Mouse (Mus musculus) midbrain, embryonic 16.5 days (tissue): ENCODE results near the gene Mapk8ip1. TPM values are rescaled to one million over a fixed set of nuclear protein-coding genes. Genes with fewer than 3 reads are reported as not detected.

Experiments
- ATAC-seq: fragments of 200-750 bp; cut with Nextera tagmentation; 2 replicates; pipeline ENCODE4 v1.8.0; 2017; ENCODE audit warnings: moderate TSS enrichment
- H3K27ac ChIP-seq: fragments of 300-500 bp; sonication (generic); 2 replicates; pipeline ENCODE4 v1.5.1; 2014; ENCODE audit warnings: mild to moderate bottlenecking, low read length, mixed read lengths
- H3K27me3 ChIP-seq: fragments of 300-500 bp; sonication (generic); 2 replicates; pipeline ENCODE4 v1.6.1; 2014; ENCODE audit warnings: low read depth, low read length, mixed read lengths; ENCODE audit not compliant: control insufficient read depth, insufficient read depth
- H3K36me3 ChIP-seq: fragments of 300-500 bp; sonication (generic); 2 replicates; pipeline ENCODE4 v1.6.1; 2014; ENCODE audit warnings: mild to moderate bottlenecking, low read length, moderate library complexity, mixed read lengths; ENCODE audit not compliant: control insufficient read depth, insufficient read depth
- H3K4me1 ChIP-seq: fragments of 300-500 bp; sonication (generic); 2 replicates; pipeline ENCODE4 v1.6.1; 2014; ENCODE audit warnings: mild to moderate bottlenecking, low read length, mixed read lengths; ENCODE audit not compliant: control insufficient read depth, insufficient read depth
- H3K4me2 ChIP-seq: fragments of 300-500 bp; sonication (generic); 2 replicates; pipeline ENCODE4 v1.6.1; 2014; ENCODE audit warnings: mild to moderate bottlenecking, low read length, mixed read lengths
- H3K4me3 ChIP-seq: fragments of 300-500 bp; sonication (generic); 2 replicates; pipeline ENCODE4 v1.5.1; 2014; ENCODE audit warnings: low read depth, mild to moderate bottlenecking, low read length, moderate library complexity, mixed read lengths
- H3K9ac ChIP-seq: fragments of 300-500 bp; sonication (generic); 2 replicates; pipeline ENCODE4 v1.6.1; 2014; ENCODE audit warnings: low read depth, low read length, mixed read lengths
- H3K9me3 ChIP-seq: fragments of 300-500 bp; sonication (generic); replicated peaks from 2 replicates; pipeline ENCODE4 v1.6.1; 2014; ENCODE audit warnings: mild to moderate bottlenecking, low read length, mixed read lengths; ENCODE audit not compliant: control insufficient read depth, poor library complexity, severe bottlenecking
- WGBS: fragments of 180-500 bp; shearing (Covaris S2); extraction: QIAGEN DNeasy Blood & Tissue Kit; methylation state at CpG from one replicate; pipeline ENCODE4 v1.1.7; 2014; 5-methylcytosine and 5-hydroxymethylcytosine counted together
- polyA plus RNA-seq: library from polyadenylated mRNA; unstranded; fragments of >200 nt; fragmentation: Nextera tagmentation; extraction: Ambion mirVana; gene quantifications from 2 replicates; pipeline ENCODE4 v1.2.1, GENCODE M21; 2015

Gene Mapk8ip1
- polyA plus RNA-seq, 1 experiment from 2014 or later = 126 TPM

GRCm38 (mm10) chr2:92361795-92362194, 39.3 kb downstream of the Mapk8ip1 start:
- WGBS = 82% methylated on average over 8 of the region's 8 CpGs
- Histone ChIP-seq H3K27me3 (no peaks in the 10 kb centered on the region), H3K27ac (no peak overlapping the region), H3K4me2 (no peak overlapping the region), H3K9me3 (no peaks in the 10 kb centered on the region), H3K4me3 (no peak overlapping the region), H3K36me3 (peaks cover 15% of the 10 kb centered on the region), H3K9ac (no peak overlapping the region), H3K4me1 (no peaks in the 10 kb centered on the region)
- ATAC-seq = no peak

GRCm38 (mm10) chr2:92360893-92361292, 40.2 kb downstream of the Mapk8ip1 start:
- Histone ChIP-seq H3K9ac (no peak overlapping the region), H3K27me3 (no peaks in the 10 kb centered on the region), H3K4me2 (no peak overlapping the region), H3K27ac (no peak overlapping the region), H3K4me3 (no peak overlapping the region), H3K4me1 (no peaks in the 10 kb centered on the region), H3K36me3 (peaks cover 15% of the 10 kb centered on the region), H3K9me3 (no peaks in the 10 kb centered on the region)
- 19% methylated on average over 12 of the region's 12 CpGs for WGBS
- ATAC-seq = no peak

- no peak overlapping the region for H3K4me3 ChIP-seq
- no peaks in the 10 kb centered on the region for H3K4me1 ChIP-seq
- no peak overlapping the region for H3K9ac ChIP-seq
- ATAC-seq = no peak
- no peaks in the 10 kb centered on the region for H3K27me3 ChIP-seq
- H3K36me3 ChIP-seq = peaks cover 15% of the 10 kb centered on the region
- 71% methylated on average over 22 of the region's 25 CpGs for WGBS
- no peak overlapping the region for H3K4me2 ChIP-seq
- H3K27ac ChIP-seq = no peak overlapping the region
- no peaks in the 10 kb centered on the region for H3K9me3 ChIP-seq
Measured at GRCm38 (mm10) chr2:92360186-92360823, 40.8 kb downstream of the Mapk8ip1 start.

- H3K4me2 ChIP-seq = no peak overlapping the region
- H3K9ac ChIP-seq = no peak overlapping the region
- WGBS = 89% methylated on average over 2 of the region's 2 CpGs
- H3K36me3 ChIP-seq = peaks cover 15% of the 10 kb centered on the region
- H3K4me1 ChIP-seq = no peaks in the 10 kb centered on the region; the same call in 1 of the 2 replicates
- no peaks in the 10 kb centered on the region for H3K27me3 ChIP-seq
- H3K27ac ChIP-seq = no peak overlapping the region
- no peaks in the 10 kb centered on the region for H3K9me3 ChIP-seq
- ATAC-seq = no peak
- no peak overlapping the region for H3K4me3 ChIP-seq
Measured at GRCm38 (mm10) chr2:92359301-92359700, 41.8 kb downstream of the Mapk8ip1 start.

- H3K4me1 ChIP-seq = no peaks in the 10 kb centered on the region; the same call in 1 of the 2 replicates
- ATAC-seq = no peak
- H3K4me3 ChIP-seq = no peak overlapping the region
- no peak overlapping the region for H3K9ac ChIP-seq
- no peak overlapping the region for H3K4me2 ChIP-seq
- H3K9me3 ChIP-seq = no peaks in the 10 kb centered on the region
- H3K36me3 ChIP-seq = peaks cover 22% of the 10 kb centered on the region
- no peaks in the 10 kb centered on the region for H3K27me3 ChIP-seq
- no peak overlapping the region for H3K27ac ChIP-seq
- WGBS = 66% methylated on average over 6 of the region's 6 CpGs
Measured at GRCm38 (mm10) chr2:92354224-92354623, 46.8 kb downstream of the Mapk8ip1 start.

- ATAC-seq = no peak
- Histone ChIP-seq H3K4me2 (no peak overlapping the region), H3K4me1 (no peaks in the 10 kb centered on the region; the same call in 1 of the 2 replicates), H3K4me3 (no peak overlapping the region), H3K27ac (no peak overlapping the region), H3K27me3 (no peaks in the 10 kb centered on the region), H3K9ac (no peak overlapping the region), H3K36me3 (peaks cover 18% of the 10 kb centered on the region), H3K9me3 (no peaks in the 10 kb centered on the region)
- WGBS = 25% methylated on average over 5 of the region's 5 CpGs
Measured at GRCm38 (mm10) chr2:92353402-92353801, 47.7 kb downstream of the Mapk8ip1 start.

GRCm38 (mm10) chr2:92350686-92351085, 50.4 kb downstream of the Mapk8ip1 start:
- 89% methylated on average over 5 of the region's 5 CpGs for WGBS
- H3K9ac ChIP-seq = no peak overlapping the region
- no peaks in the 10 kb centered on the region for H3K9me3 ChIP-seq
- peaks cover 12% of the 10 kb centered on the region for H3K36me3 ChIP-seq
- no peak overlapping the region for H3K4me2 ChIP-seq
- no peaks in the 10 kb centered on the region for H3K27me3 ChIP-seq
- ATAC-seq = no peak
- H3K4me1 ChIP-seq = no peaks in the 10 kb centered on the region; the same call in 1 of the 2 replicates
- H3K27ac ChIP-seq = no peak overlapping the region
- no peak overlapping the region for H3K4me3 ChIP-seq

- no peak overlapping the region for H3K9ac ChIP-seq
- H3K27ac ChIP-seq = no peak overlapping the region
- 78% methylated on average over 6 of the region's 6 CpGs for WGBS
- no peaks in the 10 kb centered on the region for H3K9me3 ChIP-seq
- H3K36me3 ChIP-seq = peaks cover 16% of the 10 kb centered on the region
- H3K4me2 ChIP-seq = no peak overlapping the region
- H3K4me3 ChIP-seq = no peak overlapping the region
- no peak for ATAC-seq
- H3K27me3 ChIP-seq = no peaks in the 10 kb centered on the region
- H3K4me1 ChIP-seq = no peaks in the 10 kb centered on the region; the same call in 1 of the 2 replicates
Measured at GRCm38 (mm10) chr2:92349589-92350425, 51.3 kb downstream of the Mapk8ip1 start.

GRCm38 (mm10) chr2:92347191-92347590, 53.9 kb downstream of the Mapk8ip1 start:
- Histone ChIP-seq H3K36me3 (peaks cover 16% of the 10 kb centered on the region), H3K4me1 (no peaks in the 10 kb centered on the region), H3K9me3 (no peaks in the 10 kb centered on the region), H3K4me2 (no peak overlapping the region), H3K4me3 (no peak overlapping the region), H3K27ac (no peak overlapping the region), H3K9ac (no peak overlapping the region), H3K27me3 (no peaks in the 10 kb centered on the region)
- ATAC-seq = no peak
- 94% methylated on average over 2 of the region's 2 CpGs for WGBS
